Mouse (Mus musculus) cerebellum, postnatal 25 days (tissue): ENCODE measurements around the gene Dact2.

Experiments
- DNase-seq, 2 experiments: peaks; one replicate each; pipeline ENCODE4 v3.0.0; 2021; ENCODE audit warnings: mixed read lengths in 2 of 2

The Dact2 gene

GRCm38 (mm10) chr17:14207093-14207561, 3.0 kb upstream of the Dact2 start:
- peak in 1 of 2 experiments; percentile 22 for DNase-seq

GRCm38 (mm10) chr17:14206062-14206461, 2.0 kb upstream of the Dact2 start:
- peak; percentile 72 to 85 for DNase-seq

- no peak for DNase-seq
Observed at GRCm38 (mm10) chr17:14205236-14205635, 1.1 kb upstream of the Dact2 start.

- DNase-seq, result peak; percentile 37 to 43
Observed at GRCm38 (mm10) chr17:14203121-14203941, 773 bp downstream of the Dact2 start.

- no peak for DNase-seq
Observed at GRCm38 (mm10) chr17:14202291-14203030, 1.6 kb downstream of the Dact2 start.

- peak in 1 of 2 experiments; percentile 20 for DNase-seq
Observed at GRCm38 (mm10) chr17:14201281-14201787, 2.8 kb downstream of the Dact2 start.

GRCm38 (mm10) chr17:14200206-14200605, 3.9 kb downstream of the Dact2 start:
- DNase-seq, result no peak

GRCm38 (mm10) chr17:14199621-14200020, 4.5 kb downstream of the Dact2 start:
- no peak for DNase-seq

- DNase-seq, result no peak
Observed at GRCm38 (mm10) chr17:14192924-14193323, 11.2 kb downstream of the Dact2 start.

- DNase-seq, result no peak
Observed at GRCm38 (mm10) chr17:14192432-14192831, 11.7 kb downstream of the Dact2 start.

- no peak for DNase-seq
Observed at GRCm38 (mm10) chr17:14188455-14188854, 15.6 kb downstream of the Dact2 start.

- DNase-seq, result no peak
Observed at GRCm38 (mm10) chr17:14187096-14187495, 17.0 kb downstream of the Dact2 start.

GRCm38 (mm10) chr17:14186176-14186575, 17.9 kb downstream of the Dact2 start:
- no peak for DNase-seq

GRCm38 (mm10) chr17:14184192-14184814, 19.8 kb downstream of the Dact2 start:
- no peak for DNase-seq

GRCm38 (mm10) chr17:14183717-14184116, 20.4 kb downstream of the Dact2 start:
- no peak for DNase-seq

GRCm38 (mm10) chr17:14182860-14183259, 21.2 kb downstream of the Dact2 start:
- DNase-seq, result no peak

- no peak for DNase-seq
Observed at GRCm38 (mm10) chr17:14178911-14179310, 25.2 kb downstream of the Dact2 start.

- DNase-seq, result no peak
Observed at GRCm38 (mm10) chr17:14178475-14178874, 25.6 kb downstream of the Dact2 start.

GRCm38 (mm10) chr17:14178049-14178448, 26.1 kb downstream of the Dact2 start:
- DNase-seq, result no peak

- DNase-seq, result no peak
Observed at GRCm38 (mm10) chr17:14177018-14177417, 27.1 kb downstream of the Dact2 start.

GRCm38 (mm10) chr17:14175704-14176103, 28.4 kb downstream of the Dact2 start:
- peak; percentile 25 to 50 for DNase-seq

- no peak for DNase-seq
Observed at GRCm38 (mm10) chr17:14175019-14175418, 29.1 kb downstream of the Dact2 start.

GRCm38 (mm10) chr17:14174401-14174800, 29.7 kb downstream of the Dact2 start:
- no peak for DNase-seq
